Mouse (Mus musculus) embryo, embryonic 10.5 days (tissue): ENCODE data around the gene Dnmbp.

Source experiments
- DNase-seq: peaks from one replicate; pipeline ENCODE4 v3.0.0-alpha.2; 2015; ENCODE audit warnings: low spot score

The Dnmbp gene

GRCm38 (mm10) chr19:43906492-43906891, 33.5 kb downstream of the Dnmbp start:
- DNase-seq, result no peak

- DNase-seq, result peak; percentile 73
Measured at GRCm38 (mm10) chr19:43905985-43906384, 34.0 kb downstream of the Dnmbp start.

- DNase-seq, result peak; percentile 44
Measured at GRCm38 (mm10) chr19:43905136-43905535, 34.9 kb downstream of the Dnmbp start.

- DNase-seq, result no peak
Measured at GRCm38 (mm10) chr19:43904327-43904726, 35.7 kb downstream of the Dnmbp start.

GRCm38 (mm10) chr19:43902887-43903286, 37.1 kb downstream of the Dnmbp start:
- DNase-seq, result peak; percentile 32

GRCm38 (mm10) chr19:43900690-43901089, 39.3 kb downstream of the Dnmbp start:
- DNase-seq, result no peak

- no peak for DNase-seq
Measured at GRCm38 (mm10) chr19:43898547-43898946, 41.4 kb downstream of the Dnmbp start.

GRCm38 (mm10) chr19:43896441-43896840, 43.5 kb downstream of the Dnmbp start:
- DNase-seq, result no peak

- DNase-seq, result no peak
Measured at GRCm38 (mm10) chr19:43895951-43896350, 44.0 kb downstream of the Dnmbp start.

- DNase-seq, result no peak
Measured at GRCm38 (mm10) chr19:43894821-43895220, 45.2 kb downstream of the Dnmbp start.

- peak; percentile 57 for DNase-seq
Measured at GRCm38 (mm10) chr19:43894070-43894469, 45.9 kb downstream of the Dnmbp start.

GRCm38 (mm10) chr19:43890487-43890886, 49.5 kb downstream of the Dnmbp start:
- DNase-seq, result no peak

- no peak for DNase-seq
Measured at GRCm38 (mm10) chr19:43887725-43888124, 52.3 kb downstream of the Dnmbp start.

- DNase-seq, result no peak
Measured at GRCm38 (mm10) chr19:43887242-43887641, 52.7 kb downstream of the Dnmbp start.

- DNase-seq, result no peak
Measured at GRCm38 (mm10) chr19:43886371-43887099, 53.5 kb downstream of the Dnmbp start.

GRCm38 (mm10) chr19:43884668-43885498, 55.1 kb downstream of the Dnmbp start:
- no peak for DNase-seq

- peak; percentile 77 for DNase-seq
Measured at GRCm38 (mm10) chr19:43882895-43883573, 57.0 kb downstream of the Dnmbp start.

GRCm38 (mm10) chr19:43881615-43882014, 58.4 kb downstream of the Dnmbp start:
- no peak for DNase-seq

GRCm38 (mm10) chr19:43880420-43880819, 59.6 kb downstream of the Dnmbp start:
- no peak for DNase-seq

GRCm38 (mm10) chr19:43879401-43880212, 60.4 kb downstream of the Dnmbp start:
- DNase-seq, result peak; percentile 94
